In the genomic region with DNA sequence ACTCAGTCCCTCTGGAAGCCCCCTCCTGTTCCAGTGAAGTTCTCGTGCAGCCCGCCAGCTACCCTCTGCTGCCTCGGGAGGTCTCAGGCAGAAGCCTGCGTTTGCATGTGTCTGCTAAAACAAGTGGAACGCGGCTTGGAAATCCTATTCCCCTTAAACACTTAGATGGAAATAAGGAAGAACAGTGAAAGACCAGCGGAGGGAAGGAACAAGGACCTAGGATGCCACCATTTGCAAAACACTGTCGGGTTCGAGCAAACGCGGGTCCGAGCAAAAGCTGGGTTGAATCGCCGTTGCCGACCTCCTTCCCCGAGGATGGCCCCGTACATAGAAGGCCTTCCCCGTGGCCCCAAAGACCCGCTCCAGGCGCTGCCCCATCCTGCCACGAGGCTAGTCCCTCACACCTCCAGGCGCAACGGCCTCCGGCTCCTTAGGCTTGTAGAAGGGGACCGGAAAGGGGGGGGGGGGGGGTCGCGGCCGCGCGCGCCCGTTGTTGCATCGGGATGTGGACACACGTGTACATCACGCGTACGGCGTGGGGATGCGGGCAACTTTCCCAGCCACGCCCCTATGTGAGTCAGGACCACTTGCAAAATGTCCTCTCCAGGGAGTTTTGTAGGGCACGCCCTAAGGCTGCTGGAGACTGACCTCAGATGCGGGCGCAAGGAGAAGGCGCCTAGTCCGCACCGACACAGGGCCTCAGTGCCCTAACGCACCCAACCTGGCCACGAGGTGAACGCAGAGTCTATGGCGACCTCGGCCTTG, we compare ENCODE assay signal across 8 mouse cellular contexts. TPM values are rescaled to one million over a fixed set of nuclear protein-coding genes. Genes with fewer than 3 reads are reported as not detected.
A peak's percentile ranks its signal among the peaks of the same experiment; 100 is the strongest.
DNase-seq lines count a peak whose midpoint lies in the region; ATAC-seq lines count a peak whose summit lies in the region.

No protein-coding gene starts in this region.

- intact Hi-C loops in heart, postnatal 10 days (cut with DNase I) = no loop called here

- H3K4me1 ChIP-seq in heart, embryonic 11.5 days (ENCODE audit: control insufficient read depth, insufficient read depth, low read length) = peaks cover 11% of the 10 kb centered on the region
- H3K4me1 ChIP-seq in liver, embryonic 11.5 days (replicated peaks; ENCODE audit: control insufficient read depth, insufficient read depth, low read length) = no peaks in the 10 kb centered on the region

- no peak overlapping the region for H3K27ac ChIP-seq in heart, embryonic 11.5 days (ENCODE audit: low read depth, low read length)
- no peak overlapping the region for H3K27ac ChIP-seq in liver, embryonic 11.5 days (ENCODE audit: low read depth, low read length)

- peak; percentile 93 for DNase-seq in heart, adult 11 months
- DNase-seq in heart, postnatal 10 days = no peak
- DNase-seq in liver, embryonic 11.5 days (ENCODE audit: low spot score) = no peak
- peak; percentile 63 for DNase-seq in neural tube, embryonic 10.5 days (ENCODE audit: extremely low spot score, low spot score)
- no peak for DNase-seq in ovary, postnatal 10 days (ENCODE audit: low spot score)
- no peak for DNase-seq in cerebellum, postnatal 4 days (ENCODE audit: low spot score in 2 of 2)

- peak overlapping the region; percentile 66 for H3K4me2 ChIP-seq in heart, embryonic 11.5 days
- peak overlapping the region; percentile 62 for H3K4me2 ChIP-seq in liver, embryonic 11.5 days

- ATAC-seq in common myeloid progenitor, adult 5-6 weeks (replicated peaks; ENCODE audit: low read depth, poor library complexity, severe bottlenecking) = peak; percentile 48
- peak; percentile 35; the same call in 1 of the 2 replicates for ATAC-seq in heart, embryonic 11.5 days (replicated peaks; ENCODE audit: insufficient number of reproducible peaks, low FRiP score, low TSS enrichment)
- no peak; the same call in 1 of the 2 replicates for ATAC-seq in liver, embryonic 11.5 days (replicated peaks; ENCODE audit: low FRiP score)

- peak overlapping the region; percentile 37 for H3K4me3 ChIP-seq in heart, embryonic 11.5 days (ENCODE audit: low read depth, low read length)
- peak overlapping the region; percentile 36 for H3K4me3 ChIP-seq in liver, embryonic 11.5 days (ENCODE audit: low read depth, low read length)

- H3K36me3 ChIP-seq in heart, embryonic 11.5 days (ENCODE audit: control insufficient read depth, insufficient read depth, low read length) = no peaks in the 10 kb centered on the region
- no peaks in the 10 kb centered on the region for H3K36me3 ChIP-seq in liver, embryonic 11.5 days (ENCODE audit: control insufficient read depth, insufficient read depth, low read length)

- H3K9ac ChIP-seq in heart, embryonic 11.5 days (ENCODE audit: low read depth, low read length) = no peak overlapping the region
- H3K9ac ChIP-seq in liver, embryonic 11.5 days (ENCODE audit: low read depth, low read length) = no peak overlapping the region

- no peaks in the 10 kb centered on the region for H3K9me3 ChIP-seq in heart, embryonic 11.5 days (replicated peaks; ENCODE audit: control insufficient read depth, low read length)
- H3K9me3 ChIP-seq in liver, embryonic 11.5 days (ENCODE audit: control insufficient read depth, low read length) = no peaks in the 10 kb centered on the region

- peaks cover 69% of the 10 kb centered on the region for H3K27me3 ChIP-seq in heart, embryonic 11.5 days (ENCODE audit: control insufficient read depth, insufficient read depth, low read length)
- H3K27me3 ChIP-seq in liver, embryonic 11.5 days (replicated peaks; ENCODE audit: control insufficient read depth, insufficient read depth, low read length) = peaks cover 74% of the 10 kb centered on the region

- under 1% methylated on average over 51 of the region's 51 CpGs for WGBS in heart, embryonic 11.5 days (ENCODE audit: insufficient replicate concordance)
- WGBS in liver, embryonic 11.5 days = 1% methylated on average over 43 of the region's 51 CpGs

RNA-seq across cellular contexts. Expression of gene Nr4a2, which starts 21.5 kb away (rescaled TPM):
- total RNA-seq in heart, postnatal 10 days (2021) = 1 to 10 TPM; 2.3 TPM
- 3.7 and 5.5 TPM in 2 replicates for total RNA-seq in common myeloid progenitor, adult 5-6 weeks (2017)
- polyA plus RNA-seq in heart, embryonic 11.5 days (2014; fragmentation: Nextera tagmentation; extraction: Ambion mirVana) = 2.8 and 3.9 TPM in 2 replicates
- 2.0 and 2.1 TPM in 2 replicates for polyA plus RNA-seq in liver, embryonic 11.5 days (2014; fragmentation: Nextera tagmentation; extraction: Ambion mirVana)

Comparison
In these comparisons a context has a peak if more than half of its experiments do, and no peak if none do; other contexts are left out.
1. DNase-seq: peak in heart, adult 11 months (single experiment) and neural tube, embryonic 10.5 days (single experiment); none in heart, postnatal 10 days (0 of 2), liver, embryonic 11.5 days (single experiment), ovary, postnatal 10 days (single experiment) and cerebellum, postnatal 4 days (0 of 2).